Mouse (Mus musculus) heart, postnatal 0 days (tissue): ENCODE data around the gene Elfn1.

ENCODE experiments used
- CTCF ChIP-seq: IDR thresholded peaks from 2 replicates; pipeline ENCODE4 v1.5.1; 2016; ENCODE audit warnings: antibody characterized with exemption, control low read depth, low read depth
- EP300 ChIP-seq: IDR thresholded peaks from 2 replicates; pipeline ENCODE4 v1.6.1; 2016; ENCODE audit warnings: antibody characterized with exemption, low read depth

DNA sequence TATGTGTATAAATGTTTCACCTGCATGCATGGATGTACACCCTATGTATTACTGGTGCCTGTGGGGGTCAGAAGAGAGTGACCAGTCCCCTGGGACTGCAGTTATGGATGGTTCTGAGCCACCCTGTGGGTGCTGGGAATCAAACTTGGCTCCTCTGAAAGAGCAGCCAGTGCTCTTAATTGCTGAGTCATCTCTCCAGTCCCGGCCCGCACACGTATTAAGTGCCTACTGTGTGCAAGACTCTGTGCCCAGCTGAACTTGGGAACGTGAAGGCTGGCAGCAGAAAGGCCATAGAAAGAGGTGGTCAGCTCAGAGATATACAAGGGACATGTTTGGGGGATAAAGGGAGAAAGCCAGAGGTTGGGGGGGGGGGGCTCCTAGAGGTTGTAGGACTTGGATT is 68.8 kb downstream of the Elfn1 start:
- TF ChIP-seq CTCF (no peak), EP300 (no peak)
